Mouse (Mus musculus) fat pad, adult 2 months (tissue): ENCODE data around the gene Gramd1a.

ENCODE experiments used
- DNase-seq: peaks from one replicate; pipeline ENCODE4 v3.0.0-alpha.2; 2011; ENCODE audit warnings: low read depth, low spot score; ENCODE audit errors: extremely low read depth

The Gramd1a gene

DNA sequence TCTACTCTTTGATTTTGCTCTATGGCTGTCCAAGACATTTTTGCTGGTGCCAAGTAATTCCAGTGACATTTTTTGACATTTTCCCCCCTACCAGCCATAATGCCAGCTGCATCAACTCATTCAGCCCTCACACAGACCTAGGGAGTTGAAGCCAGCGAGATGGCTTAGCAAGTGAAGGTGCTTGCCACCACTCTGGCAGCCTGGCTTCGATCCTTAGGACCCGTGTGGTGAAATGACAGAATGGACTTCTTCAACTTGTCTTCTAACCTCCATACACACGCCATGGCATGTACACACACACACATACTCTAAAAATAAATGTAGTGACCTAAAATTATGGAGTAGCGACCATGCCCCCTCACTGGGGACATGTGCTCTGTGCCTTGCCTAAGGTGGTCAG is 31.3 kb downstream of the Gramd1a start:
- no peak for DNase-seq

DNA sequence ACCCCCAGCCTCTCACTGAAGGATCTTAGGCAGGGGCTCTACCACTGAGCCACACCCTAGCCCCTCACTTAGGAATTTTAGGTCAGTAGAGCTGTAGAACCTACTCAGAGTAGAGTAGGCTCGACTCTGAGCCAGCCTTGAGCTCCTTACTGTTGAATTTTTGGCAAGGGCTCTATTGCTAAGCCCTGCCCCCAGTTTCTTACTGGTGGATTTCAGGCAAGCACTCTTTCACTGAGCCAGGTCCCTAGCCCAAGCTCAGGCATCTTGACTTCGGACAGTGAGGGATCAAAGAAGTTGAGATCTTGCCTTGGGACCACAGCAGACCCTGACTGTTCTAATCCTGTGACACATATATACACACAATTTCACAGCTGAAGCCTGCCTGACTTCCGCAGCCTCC is 32.0 kb downstream of the Gramd1a start:
- DNase-seq, result no peak

DNA sequence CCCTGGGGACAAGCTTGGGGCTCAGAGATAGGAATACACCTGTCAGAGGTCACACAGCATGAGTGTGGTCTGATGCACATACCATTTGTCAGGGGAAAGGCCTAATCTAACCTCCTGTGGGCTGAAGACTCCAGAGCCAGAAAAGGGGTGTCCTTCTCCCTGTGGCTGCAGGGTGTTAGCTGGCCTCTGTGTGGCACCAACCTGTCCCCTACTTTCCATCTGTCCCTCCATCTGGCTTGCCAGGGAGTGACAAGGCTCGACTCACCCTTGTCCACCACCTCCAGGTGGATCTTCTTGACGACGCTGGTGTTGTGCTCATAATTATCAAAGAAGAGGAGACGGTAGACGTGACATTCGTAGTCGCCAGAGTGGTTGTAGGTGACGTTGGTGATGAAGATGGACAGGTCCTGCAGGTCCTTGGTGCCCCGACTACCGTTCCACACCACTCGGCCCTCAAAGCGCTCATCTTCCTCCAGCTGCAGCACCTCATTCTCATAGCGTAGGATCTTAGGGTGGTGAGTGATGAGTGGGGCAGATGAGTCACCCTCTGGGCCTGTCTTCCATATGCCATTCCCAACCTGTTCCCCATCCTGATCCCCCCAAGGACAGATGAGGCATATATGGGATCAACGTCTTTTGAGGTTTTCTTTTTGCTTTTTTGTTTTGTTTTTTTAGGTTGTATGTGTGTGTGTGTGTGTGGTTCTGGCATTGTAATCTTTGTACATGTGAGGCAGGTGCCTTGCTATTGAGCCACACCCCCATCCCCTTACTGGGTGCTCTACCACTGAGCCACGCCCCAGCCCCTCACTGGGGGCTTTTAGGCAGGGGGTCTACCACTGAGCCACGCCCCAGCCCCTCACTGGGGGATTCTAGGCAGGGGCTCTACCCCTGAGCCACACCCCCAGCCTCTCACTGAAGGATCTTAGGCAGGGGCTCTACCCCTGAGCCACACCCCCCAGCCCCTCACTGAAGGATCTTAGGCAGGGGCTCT is 32.8 kb downstream of the Gramd1a start:
- DNase-seq, result no peak

DNA sequence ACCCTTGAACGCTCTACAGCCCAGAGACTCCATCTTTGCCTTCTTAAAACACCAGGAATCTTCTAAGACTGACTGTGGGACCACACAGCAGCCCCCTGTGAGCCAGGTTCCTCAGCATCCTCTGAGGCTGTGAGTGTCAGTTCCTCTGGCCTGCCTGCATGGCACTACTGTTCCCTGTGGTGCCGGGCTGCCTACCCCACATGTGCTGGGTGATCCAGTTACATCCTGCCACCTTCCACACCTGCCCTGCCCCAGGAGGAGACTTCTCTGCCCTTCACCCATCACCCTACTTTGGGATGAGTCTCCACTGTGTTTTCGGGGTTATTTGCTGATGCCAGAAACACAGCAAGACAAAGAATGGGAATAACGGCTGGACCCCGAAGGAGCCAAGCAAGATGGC is 36.1 kb downstream of the Gramd1a start:
- no peak for DNase-seq

DNA sequence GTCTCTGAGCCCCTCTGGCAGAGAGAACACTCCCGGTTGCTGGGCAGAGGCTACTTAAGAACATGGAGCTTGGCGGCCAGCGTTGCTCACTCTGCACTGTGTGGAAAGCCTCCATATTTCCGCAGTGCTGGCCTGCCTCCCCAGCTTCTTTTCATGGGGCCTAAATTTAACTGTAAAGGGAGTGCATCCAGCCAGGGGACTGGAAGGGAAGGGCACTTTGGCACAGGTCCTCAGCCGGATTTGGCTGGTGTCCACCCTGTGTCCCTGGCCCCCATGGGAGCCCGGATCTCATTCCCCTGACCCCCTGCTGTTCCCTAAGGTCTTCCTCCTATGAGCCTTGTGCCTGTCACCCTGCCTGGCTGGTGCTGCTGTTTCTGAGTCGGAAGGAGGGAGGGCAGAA is 37.2 kb downstream of the Gramd1a start:
- no peak for DNase-seq

DNA sequence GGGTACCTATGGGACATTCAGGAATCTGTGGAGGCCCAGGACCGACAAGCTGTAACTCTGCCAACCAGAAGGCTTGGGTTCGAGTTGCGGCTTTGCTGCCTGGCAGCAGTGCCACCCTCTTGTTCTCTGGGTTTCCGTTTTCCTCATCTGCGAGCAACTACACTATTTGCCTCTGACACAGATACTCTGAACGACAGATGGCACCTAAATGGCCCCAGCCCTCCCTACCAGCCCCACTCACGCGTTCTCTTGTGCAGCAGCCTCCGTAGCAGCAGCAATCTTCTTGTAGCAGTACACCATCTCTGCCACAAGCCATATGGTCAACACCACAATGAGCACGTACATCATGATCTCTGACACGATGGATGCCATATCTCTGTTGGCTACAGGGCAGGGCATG is 38.2 kb downstream of the Gramd1a start:
- DNase-seq, result no peak

DNA sequence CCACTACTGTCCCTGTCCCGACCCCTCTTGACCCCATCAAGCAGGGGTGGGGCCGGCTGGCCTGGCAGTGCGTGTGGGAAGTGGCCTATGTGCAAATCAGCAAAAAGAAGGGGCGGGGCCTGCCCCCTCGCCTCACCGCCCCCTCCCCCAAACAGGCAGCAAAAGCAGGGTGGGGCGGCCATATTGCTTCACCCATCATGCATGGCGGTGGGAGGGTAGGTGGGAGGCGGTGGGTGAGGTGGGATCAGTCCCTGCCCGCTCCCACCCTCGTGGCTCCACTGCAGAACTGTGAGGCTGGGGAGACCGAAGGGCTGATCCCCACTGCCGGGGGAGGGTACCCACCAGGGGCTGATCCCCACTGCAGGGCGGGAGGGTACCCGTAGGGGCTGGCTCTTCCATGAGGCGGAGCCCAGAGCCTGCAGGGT is 39.0 kb downstream of the Gramd1a start:
- no peak for DNase-seq

DNA sequence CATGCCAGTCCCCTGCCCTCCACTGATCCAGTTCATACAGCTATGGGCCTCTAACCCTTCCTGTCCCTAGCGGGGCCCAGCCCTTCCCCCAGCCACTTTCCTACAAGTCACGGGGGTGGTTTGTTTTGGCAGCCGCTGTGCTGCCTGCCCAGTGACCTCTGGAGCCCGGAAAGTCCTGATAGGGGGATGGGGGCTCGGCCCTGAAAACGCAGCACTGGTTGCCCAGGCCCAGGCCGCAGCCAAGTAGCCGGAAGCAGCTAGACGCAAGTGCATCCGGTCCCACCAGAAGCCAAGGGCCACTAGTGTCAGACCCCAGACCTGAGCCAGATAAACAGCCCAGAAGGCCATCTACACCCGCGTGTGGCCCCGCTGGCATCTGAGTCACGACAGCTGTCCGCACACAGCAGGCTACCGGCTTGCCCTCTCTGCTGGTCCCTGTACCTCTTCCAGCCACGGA is 40.1 kb downstream of the Gramd1a start:
- no peak for DNase-seq

DNA sequence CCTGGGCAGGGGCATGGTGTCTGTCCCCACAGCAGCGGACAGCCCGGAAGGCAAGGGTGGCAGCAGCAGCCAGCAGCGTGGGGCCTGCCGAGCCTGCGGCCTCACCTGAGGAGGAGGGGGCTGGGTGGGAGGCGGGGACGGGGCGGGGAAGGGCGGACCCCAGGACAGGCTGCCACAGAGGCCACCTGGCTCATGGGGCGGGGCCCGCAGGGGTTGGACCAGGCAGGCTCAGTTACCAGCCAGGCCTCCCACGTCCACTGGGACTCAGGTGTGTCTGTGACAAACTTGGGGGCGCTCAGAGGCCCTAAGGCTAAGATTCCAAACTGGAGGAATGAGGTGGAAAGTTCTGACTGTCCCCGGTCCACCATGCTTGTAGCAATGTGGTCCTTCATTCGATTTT is 40.5 kb downstream of the Gramd1a start, which contains the start of gene Hpn:
Hpn (minus strand) TSS at position 109 of the 400 bp plus-strand sequence.
- DNase-seq, result no peak

DNA sequence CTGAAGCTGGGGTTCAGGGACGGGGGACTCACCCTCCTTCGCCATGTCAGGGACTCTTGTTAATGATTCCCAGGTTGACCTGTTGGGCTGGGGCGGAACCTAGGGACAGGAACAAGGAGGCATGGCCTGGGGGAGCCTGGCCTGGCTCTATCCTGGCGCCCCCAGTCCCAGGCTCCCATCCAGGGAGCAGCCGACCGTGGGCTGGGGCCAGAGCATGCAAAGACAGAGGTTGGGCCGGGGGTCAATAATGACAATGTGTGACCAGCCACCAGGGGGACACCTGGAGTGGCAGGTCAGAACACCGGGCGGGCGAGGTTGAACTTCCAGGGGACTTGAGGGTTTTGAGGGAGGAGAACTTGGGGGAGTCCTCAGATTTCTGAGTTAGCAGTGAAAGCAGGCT is 41.0 kb downstream of the Gramd1a start:
- no peak for DNase-seq

DNA sequence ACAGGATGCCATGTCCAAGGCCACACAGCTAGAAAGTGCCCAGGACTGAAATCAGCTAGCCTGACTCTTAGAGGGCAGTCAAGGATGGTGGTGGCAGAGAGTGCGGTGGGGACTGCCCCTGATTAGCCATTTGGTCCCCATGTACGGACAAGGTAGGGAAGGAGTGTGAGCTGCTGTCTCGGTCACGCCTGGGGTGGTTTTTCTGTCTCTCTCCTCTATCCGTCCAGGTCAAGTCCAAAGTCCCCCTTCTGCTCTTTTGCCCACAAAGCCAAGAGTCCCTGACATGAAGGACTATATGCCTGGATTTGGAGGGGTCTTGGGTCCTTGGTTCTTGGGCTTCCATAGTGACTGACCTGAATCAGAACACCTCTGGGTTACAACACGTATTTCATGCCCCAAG is 41.9 kb downstream of the Gramd1a start:
- no peak for DNase-seq

DNA sequence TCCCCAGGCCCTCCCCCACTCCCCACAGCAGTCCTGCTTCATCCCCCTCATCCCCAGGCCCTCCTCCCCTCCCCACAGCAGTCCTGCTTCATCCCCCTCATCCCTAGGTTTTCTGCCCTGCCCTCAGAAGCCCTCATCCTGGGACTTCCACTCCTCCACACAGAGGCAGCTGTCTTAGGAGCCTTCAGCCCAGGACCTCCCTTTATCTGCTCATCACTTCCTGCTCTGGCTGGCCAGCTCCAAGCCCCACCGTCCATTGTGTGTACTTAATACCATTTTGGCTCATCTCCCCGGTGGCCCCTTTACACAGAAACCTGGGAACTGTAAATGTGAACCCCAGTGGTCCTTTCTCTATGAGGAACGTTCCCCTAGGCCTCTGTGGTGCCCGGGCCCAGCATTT is 43.7 kb downstream of the Gramd1a start:
- DNase-seq, result no peak

DNA sequence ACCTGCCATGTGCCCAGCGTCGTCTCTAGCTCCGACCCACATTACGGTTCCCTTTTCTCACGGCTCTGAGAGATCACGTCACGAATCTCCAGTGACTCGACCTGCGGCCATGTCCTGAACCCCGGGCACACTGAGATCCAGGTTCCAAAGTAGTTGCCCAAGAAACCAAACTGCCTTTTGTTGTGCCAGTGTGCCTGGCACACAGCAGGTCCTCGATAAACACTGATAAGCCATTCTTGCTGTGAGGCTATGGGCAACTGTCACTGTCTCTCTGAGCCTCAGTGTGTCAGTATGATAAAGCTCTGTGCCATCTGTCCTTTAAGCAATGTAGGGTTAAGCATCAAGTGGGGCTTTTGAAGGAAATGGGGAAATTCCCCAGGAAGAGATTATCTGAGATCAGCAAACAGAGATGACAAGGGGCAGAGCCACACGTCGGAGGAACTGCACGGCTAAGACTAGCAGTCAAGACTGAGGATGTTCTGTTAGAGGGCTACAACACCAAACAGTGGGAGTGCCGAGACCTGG is 44.8 kb downstream of the Gramd1a start:
- DNase-seq, result no peak

DNA sequence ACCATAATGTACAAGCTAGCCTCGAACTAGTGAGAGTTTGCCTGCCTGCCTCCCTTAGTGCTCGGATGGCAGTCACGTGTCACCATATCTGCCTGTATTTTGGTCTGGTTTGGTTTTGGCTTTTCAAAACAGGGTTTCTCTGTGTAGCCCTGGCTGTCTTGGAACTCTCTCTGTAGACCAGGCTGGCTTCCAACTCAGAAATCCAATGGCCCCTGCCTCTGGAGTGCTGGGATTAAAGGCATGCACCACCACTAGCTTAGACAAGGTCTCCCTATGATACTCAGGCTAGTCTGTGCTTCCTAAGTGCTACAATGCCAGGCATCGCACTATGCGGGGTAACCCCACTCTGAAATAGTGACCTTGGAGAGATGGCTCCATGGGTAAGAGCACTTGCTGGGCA is 45.9 kb downstream of the Gramd1a start:
- no peak for DNase-seq

DNA sequence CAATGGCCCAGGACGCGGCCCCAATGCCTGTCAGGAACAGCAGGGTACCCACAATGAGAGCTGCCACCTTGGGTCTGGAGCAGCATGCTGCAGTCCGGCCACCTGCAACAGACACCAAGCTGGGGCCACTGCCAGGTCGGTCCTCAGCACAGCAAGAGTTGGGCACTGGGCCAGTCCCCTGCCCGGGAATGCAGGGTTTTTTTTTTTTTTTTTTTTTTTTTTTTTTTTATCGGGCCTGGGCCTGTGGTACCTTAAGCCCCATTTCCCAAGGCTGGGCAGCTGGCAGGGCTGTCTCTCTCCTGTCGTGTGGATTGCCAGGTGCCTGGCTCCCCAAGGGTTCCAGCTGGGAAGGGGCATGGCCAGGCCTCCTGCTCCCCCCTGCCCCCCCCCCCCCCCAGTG is 46.6 kb downstream of the Gramd1a start:
- no peak for DNase-seq

DNA sequence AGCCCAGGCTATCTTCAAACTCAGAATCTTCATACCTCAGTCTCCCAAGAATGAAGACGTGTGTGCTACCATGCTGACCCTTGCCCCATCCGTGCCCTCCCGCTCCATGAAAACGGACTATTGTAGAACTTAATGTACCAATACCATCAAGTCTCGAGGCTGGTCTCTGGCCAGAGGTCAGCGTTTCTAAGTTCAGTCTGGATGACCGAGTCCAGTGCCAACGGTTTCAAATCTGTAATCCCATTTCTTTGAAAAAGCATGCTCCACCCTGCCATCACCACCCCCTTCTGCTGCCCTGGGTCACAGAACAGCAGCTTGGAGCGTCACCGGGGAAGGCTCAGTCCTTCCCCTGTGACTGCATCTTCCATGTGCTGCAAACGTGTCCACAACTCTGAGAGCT is 47.9 kb downstream of the Gramd1a start:
- DNase-seq, result no peak

DNA sequence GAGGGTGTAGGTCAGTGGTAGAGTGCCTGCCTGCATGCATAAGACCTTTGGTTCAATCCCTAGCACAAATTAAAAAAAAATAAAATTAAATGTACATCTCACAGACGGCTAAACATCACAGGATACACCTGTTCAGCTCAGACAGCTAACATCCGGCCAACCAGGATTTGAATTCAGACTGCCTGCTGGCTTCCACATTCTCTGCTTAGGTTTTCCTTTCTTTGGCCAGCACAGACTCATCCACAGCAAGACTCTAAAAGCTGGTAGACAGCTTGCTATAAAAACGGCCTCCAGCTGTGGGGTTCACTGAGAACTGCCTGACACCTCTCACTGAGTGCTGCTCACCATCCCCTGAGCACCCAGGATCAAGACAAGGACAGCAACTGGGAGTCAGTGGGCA is 49.5 kb downstream of the Gramd1a start:
- no peak for DNase-seq

DNA sequence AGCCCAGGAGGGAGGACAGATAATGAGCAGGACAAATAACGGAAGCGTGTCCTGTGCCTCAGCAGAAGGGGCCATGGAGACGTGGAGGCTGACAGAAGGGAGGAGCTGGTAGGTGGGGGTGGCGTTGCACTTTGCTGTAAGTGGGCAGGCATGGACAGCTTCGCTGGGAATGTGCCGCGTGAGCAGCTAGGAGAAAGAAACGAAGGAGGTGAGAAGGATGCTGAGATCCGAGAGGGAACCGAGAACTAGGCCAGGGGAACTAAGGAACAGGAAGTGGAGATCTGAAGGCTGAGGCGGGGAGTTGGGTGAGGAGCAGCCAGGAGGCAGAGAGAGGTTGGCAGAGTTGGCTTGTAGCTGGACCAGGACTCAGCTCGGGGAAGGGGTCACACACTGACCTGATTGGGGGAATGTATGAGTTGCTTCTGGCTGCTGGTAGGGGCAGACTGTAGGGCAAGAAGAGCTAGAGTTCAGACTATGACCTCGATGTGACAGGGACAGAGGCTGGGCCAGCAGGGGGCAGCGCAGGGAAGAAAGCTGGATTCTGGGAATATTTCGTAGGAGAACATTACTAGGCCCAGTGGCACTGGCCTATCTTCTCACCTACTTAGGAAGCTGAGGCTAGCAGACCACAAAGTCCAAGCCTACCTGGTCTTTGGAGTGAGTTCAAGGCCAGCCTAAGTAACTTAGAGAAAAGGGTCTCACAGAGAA is 50.5 kb downstream of the Gramd1a start:
- DNase-seq, result no peak

DNA sequence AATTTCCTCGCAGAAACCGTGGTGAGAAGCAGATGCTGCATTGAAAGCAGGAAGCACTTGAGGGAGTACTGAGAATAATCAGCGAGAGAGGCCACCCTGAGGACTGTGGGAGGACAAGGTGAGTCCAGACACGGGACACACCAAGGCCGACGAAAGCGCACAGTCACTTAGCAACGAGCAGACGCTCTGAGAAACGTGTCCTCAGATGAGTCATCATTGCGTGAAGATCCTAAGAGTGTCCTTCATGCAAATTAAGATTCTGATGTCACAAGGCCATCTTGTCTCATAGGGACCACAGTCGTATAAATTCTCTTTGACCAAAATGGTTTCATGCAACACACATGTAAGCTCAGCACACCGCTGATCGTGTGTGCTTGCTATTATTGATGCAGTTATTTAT is 54.9 kb downstream of the Gramd1a start:
- no peak for DNase-seq

DNA sequence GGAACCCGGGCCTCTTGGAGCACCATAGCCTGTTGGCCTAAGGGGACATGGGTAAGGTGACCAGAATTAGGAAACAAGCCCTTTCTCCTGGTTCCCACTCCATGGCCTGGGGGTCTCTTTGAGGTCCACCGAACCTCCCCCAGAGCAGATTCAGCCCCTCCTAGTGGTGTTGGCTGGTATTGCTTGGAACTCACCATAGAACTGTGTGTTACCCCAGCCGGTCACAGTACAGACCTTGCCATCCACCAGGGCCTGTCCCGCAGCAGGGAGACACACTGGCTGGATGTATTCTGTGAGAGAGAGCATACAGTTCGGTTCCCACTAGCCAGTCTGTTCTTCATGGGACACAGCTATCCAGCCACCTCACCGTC is 56.1 kb downstream of the Gramd1a start:
- DNase-seq, result no peak

DNA sequence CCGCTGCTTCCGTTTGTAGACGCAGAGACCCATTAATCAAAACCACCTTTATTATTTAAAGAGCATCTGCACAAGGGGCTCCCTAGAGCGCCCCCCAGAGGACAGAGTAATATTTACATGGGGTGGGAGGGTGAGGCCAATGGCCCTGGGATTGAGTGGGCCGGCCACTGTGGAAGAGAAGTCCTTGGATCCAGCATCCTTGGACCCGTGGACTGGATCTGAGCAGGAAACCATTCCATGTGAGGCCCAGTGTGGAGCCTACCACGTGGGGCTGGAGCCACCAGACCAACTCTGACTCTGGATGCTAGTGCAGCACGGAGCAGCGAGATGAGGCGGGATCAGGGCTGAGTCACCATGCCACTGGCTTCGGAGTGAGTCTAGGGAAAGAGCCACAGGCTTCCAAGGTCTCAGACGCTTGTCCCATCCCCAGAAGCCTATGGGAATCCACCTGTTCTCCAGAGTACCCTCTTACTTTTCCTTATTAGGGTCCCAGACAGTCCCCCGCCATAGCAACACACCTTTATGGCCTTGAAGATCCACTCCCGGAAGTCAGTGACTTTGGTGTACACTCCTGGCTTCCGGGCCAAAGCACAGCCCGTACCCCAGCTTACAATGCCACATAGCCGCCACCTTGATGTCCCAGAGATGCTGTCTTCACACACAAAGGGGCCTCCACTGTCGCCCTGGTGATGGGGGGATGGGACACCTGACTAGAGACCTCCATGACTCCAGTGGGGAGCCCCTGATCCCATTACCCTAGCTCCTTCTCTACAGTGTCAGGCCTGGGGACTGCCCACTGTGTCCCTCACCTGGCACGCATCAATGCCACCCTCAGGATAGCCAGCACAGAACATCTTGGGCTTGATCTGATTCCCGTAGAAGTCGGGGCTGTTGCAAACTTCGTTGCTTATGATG is 56.7 kb downstream of the Gramd1a start:
- no peak for DNase-seq
